Mouse (Mus musculus) liver, adult 2 months (tissue): ENCODE results near the gene Cpxm2.

Source experiments
- CTCF ChIP-seq: fragments of 200-500 bp; IDR thresholded peaks from 2 replicates; pipeline ENCODE4 v1.5.1; 2011; ENCODE audit warnings: low read depth, low read length, control low read depth
- POLR2A ChIP-seq: fragments of 200-500 bp; IDR thresholded peaks from 2 replicates; pipeline ENCODE4 v1.6.1; 2011; ENCODE audit warnings: low read length, control low read depth; ENCODE audit not compliant: insufficient read depth; ENCODE audit errors: extremely low read depth

GRCm38 (mm10) chr7:132046662-132047061 is 107.9 kb downstream of the Cpxm2 start:
- TF ChIP-seq CTCF (no peak), POLR2A (no peak)
